Mouse (Mus musculus): ENCODE results near the gene Ceacam16. TPM values are rescaled to one million over a fixed set of nuclear protein-coding genes. Genes with fewer than 3 reads are reported as not detected.

Gene Ceacam16
- polyA plus RNA-seq, 2 experiments: 0.04 TPM; not detected in 1

GRCm38 (mm10) chr7:19817382-19818105 lies 43.6 kb downstream of the Ceacam16 start:
- Histone ChIP-seq H3K9ac (replicated peaks) (no peak overlapping the region; the same call in 1 of the 2 replicates), H3K36me3 (replicated peaks; ENCODE audit: control insufficient read depth, insufficient read depth, low read depth) (no peaks in the 10 kb centered on the region), H3K4me3 (ENCODE audit: insufficient read depth in 1 of 2, low read depth in 2 of 2, low read length in 2 of 2) (peak overlapping the region; percentile 38 to 50), H3K27me3 (ENCODE audit: control insufficient read depth, insufficient read depth, low read length) (peaks cover 12% of the 10 kb centered on the region), H3K27ac (peak overlapping the region; percentile 19; the same call in 1 of the 2 replicates), H3K9me3 (ENCODE audit: control insufficient read depth, low read length) (no peaks in the 10 kb centered on the region), H3K4me1 (replicated peaks; ENCODE audit: control insufficient read depth in 2 of 2, insufficient read depth in 2 of 2, low read length in 1 of 2) (peaks cover 0 to 18% of the 10 kb centered on the region in 2 experiments; a peak in 3 of 4 replicates), H3K4me2 (ENCODE audit: low read depth) (peak overlapping the region; percentile 58)
- DNase-seq (ENCODE audit: low read depth in 3 of 3, low spot score in 3 of 3): no peak
- peak; percentile 70 for ATAC-seq (ENCODE audit: insufficient read depth)
- TF ChIP-seq EP300 (IDR thresholded peaks at IDR 0.05; ENCODE audit: low read depth) (no peak), CTCF (IDR thresholded peaks at IDR 0.05; ENCODE audit: low read depth) (no peak)
- 4% methylated on average over 15 of the region's 15 CpGs for WGBS (ENCODE audit: insufficient replicate concordance)

DNA sequence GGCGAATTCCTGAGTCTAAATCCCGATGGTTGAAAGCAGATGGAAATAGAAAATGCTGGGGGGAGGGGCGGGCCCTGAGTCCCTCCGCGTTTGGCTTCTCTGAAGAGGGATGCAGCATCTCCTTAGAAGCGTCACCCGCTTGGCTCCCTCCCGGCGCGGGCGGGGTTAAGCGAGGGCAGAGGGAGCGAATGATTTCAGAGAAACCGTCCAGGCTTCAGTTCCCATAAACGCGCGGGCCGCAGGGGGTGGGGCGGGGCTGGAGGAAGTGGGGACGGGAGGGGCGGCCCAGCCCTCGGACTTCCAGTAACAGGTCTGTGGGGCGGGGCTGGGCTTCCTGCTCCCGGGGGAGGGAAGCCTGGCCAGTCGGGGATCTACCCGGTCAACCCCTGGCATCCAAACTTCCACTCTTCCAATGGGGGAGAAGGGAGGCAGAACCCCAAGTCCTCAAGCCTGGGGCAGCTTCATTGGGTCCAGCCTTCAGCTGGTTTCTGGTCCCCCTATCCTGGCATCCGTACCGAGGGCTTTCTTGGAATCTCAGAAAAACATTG lies 44.8 kb downstream of the Ceacam16 start:
- H3K9me3 ChIP-seq (ENCODE audit: control insufficient read depth, low read length): no peaks in the 10 kb centered on the region
- TF ChIP-seq CTCF (IDR thresholded peaks at IDR 0.05; ENCODE audit: low read depth) (no peak), EP300 (IDR thresholded peaks at IDR 0.05; ENCODE audit: low read depth) (no peak)
- peak overlapping the region; percentile 39 to 50 for H3K4me3 ChIP-seq (ENCODE audit: insufficient read depth in 1 of 2, low read depth in 2 of 2, low read length in 2 of 2)
- H3K27ac ChIP-seq: no peak overlapping the region
- no peak overlapping the region for H3K9ac ChIP-seq (replicated peaks)
- no peaks in the 10 kb centered on the region for H3K36me3 ChIP-seq (replicated peaks; ENCODE audit: control insufficient read depth, insufficient read depth, low read depth)
- DNase-seq (ENCODE audit: low read depth in 3 of 3, low spot score in 3 of 3) (peak in 1 of 3 experiments; percentile 55), ATAC-seq (ENCODE audit: insufficient read depth) (peak; percentile 59)
- no peaks in the 10 kb centered on the region; the same call in 1 of the 2 replicates for H3K27me3 ChIP-seq (ENCODE audit: control insufficient read depth, insufficient read depth, low read length)
- H3K4me1 ChIP-seq (replicated peaks; ENCODE audit: control insufficient read depth in 2 of 2, insufficient read depth in 2 of 2, low read length in 1 of 2): peaks cover 0 to 18% of the 10 kb centered on the region in 2 experiments; a peak in 3 of 4 replicates
- WGBS (ENCODE audit: insufficient replicate concordance): under 1% methylated on average over 28 of the region's 28 CpGs
- H3K4me2 ChIP-seq (ENCODE audit: low read depth): peak overlapping the region; percentile 58

DNA sequence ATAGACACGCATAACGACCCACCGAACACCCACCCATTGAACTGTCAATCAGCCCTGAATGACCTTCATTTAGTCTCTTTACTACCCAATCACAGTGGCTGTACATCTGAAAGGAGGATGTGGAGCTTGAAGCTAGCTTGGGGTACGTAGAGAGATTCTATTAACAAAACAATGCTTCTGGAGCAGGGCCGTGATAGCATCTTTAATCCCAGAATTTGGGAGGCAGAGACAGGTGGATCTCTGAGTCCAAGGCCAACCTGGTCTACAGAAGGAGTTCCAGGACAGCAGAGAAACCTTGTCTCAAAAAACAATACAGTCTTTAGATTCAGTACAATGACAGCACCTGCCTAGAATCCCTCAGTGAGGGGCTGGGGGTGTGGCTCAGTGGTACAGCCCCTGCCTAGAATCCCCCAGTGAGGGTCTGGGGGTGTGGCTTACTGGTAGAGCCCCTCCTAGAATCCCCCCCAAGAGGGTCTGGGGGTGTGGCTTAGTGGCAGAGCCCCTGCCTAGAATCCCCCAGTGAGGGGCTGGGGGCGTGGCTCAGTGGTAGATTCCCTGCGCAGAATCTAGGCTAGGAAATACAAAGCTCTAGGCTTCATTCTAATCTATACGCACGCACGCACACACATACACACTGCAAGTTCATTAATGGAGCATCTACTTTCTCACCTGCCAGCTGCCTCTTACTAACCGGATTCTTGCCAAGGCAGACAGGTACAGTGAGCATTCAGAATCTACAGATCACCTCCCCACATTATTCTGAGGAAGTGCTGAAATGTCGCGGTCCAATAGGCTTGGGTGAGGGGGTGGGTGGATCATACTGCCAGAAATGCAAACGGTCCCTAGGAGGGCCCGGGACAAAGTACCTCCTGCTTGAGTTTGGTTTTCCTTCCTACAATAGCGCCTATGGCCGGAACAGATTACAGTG lies 45.5 kb downstream of the Ceacam16 start:
- Histone ChIP-seq H3K9me3 (ENCODE audit: control insufficient read depth, low read length) (no peaks in the 10 kb centered on the region), H3K27ac (no peak overlapping the region), H3K4me3 (ENCODE audit: insufficient read depth in 1 of 2, low read depth in 2 of 2, low read length in 2 of 2) (peak overlapping the region; percentile 39 to 50), H3K36me3 (replicated peaks; ENCODE audit: control insufficient read depth, insufficient read depth, low read depth) (no peaks in the 10 kb centered on the region), H3K4me1 (replicated peaks; ENCODE audit: control insufficient read depth in 2 of 2, insufficient read depth in 2 of 2, low read length in 1 of 2) (peaks cover 0 to 18% of the 10 kb centered on the region in 2 experiments; a peak in 3 of 4 replicates), H3K27me3 (ENCODE audit: control insufficient read depth, insufficient read depth, low read length) (no peaks in the 10 kb centered on the region; the same call in 1 of the 2 replicates), H3K9ac (replicated peaks) (no peak overlapping the region), H3K4me2 (ENCODE audit: low read depth) (peak overlapping the region; percentile 58)
- 26% methylated on average over 17 of the region's 17 CpGs for WGBS (ENCODE audit: insufficient replicate concordance)
- TF ChIP-seq CTCF (IDR thresholded peaks at IDR 0.05; ENCODE audit: low read depth): no peak
- no peak for TF ChIP-seq EP300 (IDR thresholded peaks at IDR 0.05; ENCODE audit: low read depth)
- DNase-seq (ENCODE audit: low read depth in 3 of 3, low spot score in 3 of 3): no peak
- ATAC-seq (ENCODE audit: insufficient read depth): peak; percentile 20; the same call in 1 of the 2 replicates

- H3K4me1 ChIP-seq (replicated peaks; ENCODE audit: control insufficient read depth in 2 of 2, insufficient read depth in 2 of 2, low read length in 1 of 2): peaks cover 0 to 16% of the 10 kb centered on the region in 2 experiments; a peak in 3 of 4 replicates
- no peak overlapping the region for H3K27ac ChIP-seq
- H3K27me3 ChIP-seq (ENCODE audit: control insufficient read depth, insufficient read depth, low read length): no peaks in the 10 kb centered on the region; the same call in 1 of the 2 replicates
- no peak overlapping the region for H3K9ac ChIP-seq (replicated peaks)
- DNase-seq (ENCODE audit: low read depth in 3 of 3, low spot score in 3 of 3) (no peak), ATAC-seq (ENCODE audit: insufficient read depth) (no peak)
- TF ChIP-seq CTCF (IDR thresholded peaks at IDR 0.05; ENCODE audit: low read depth) (no peak), EP300 (IDR thresholded peaks at IDR 0.05; ENCODE audit: low read depth) (no peak)
- no peaks in the 10 kb centered on the region for H3K36me3 ChIP-seq (replicated peaks; ENCODE audit: control insufficient read depth, insufficient read depth, low read depth)
- WGBS (ENCODE audit: insufficient replicate concordance): 25% methylated on average over 6 of the region's 6 CpGs
- no peak overlapping the region for H3K4me2 ChIP-seq (ENCODE audit: low read depth)
- no peak overlapping the region for H3K4me3 ChIP-seq (ENCODE audit: insufficient read depth in 1 of 2, low read depth in 2 of 2, low read length in 2 of 2)
- no peaks in the 10 kb centered on the region for H3K9me3 ChIP-seq (ENCODE audit: control insufficient read depth, low read length)
Observed at GRCm38 (mm10) chr7:19813579-19814122, 47.4 kb downstream of the Ceacam16 start.
